Mouse (Mus musculus) MEL (cell line): ENCODE measurements around the gene Tnrc6c.

Source experiments
- BHLHE40 ChIP-seq: IDR thresholded peaks from 2 replicates; pipeline ENCODE4 v1.6.1; 2012; ENCODE audit warnings: low read depth, mild to moderate bottlenecking, inconsistent platforms, low read length, improper control_type of control experiment, borderline replicate concordance
- CHD2 ChIP-seq: IDR thresholded peaks from 2 replicates; pipeline ENCODE4 v1.6.1; 2011; ENCODE audit warnings: low read length, improper control_type of control experiment
- CTCF ChIP-seq, 3 experiments: IDR thresholded peaks in 2 of 3; conservative IDR thresholded peaks in 1 of 3; 2 replicates each; pipeline ENCODE4 v1.5.1; 2011 to 2012; ENCODE audit warnings: low read length in 3 of 3, low read depth in 2 of 3, mild to moderate bottlenecking in 2 of 3, improper control_type of control experiment in 1 of 3, inconsistent platforms in 1 of 3, mixed read lengths in 1 of 3, moderate library complexity in 1 of 3; ENCODE audit not compliant: control insufficient read depth in 1 of 3, insufficient read depth in 1 of 3, poor library complexity in 1 of 3, severe bottlenecking in 1 of 3
- E2F4 ChIP-seq: IDR thresholded peaks from 2 replicates; pipeline ENCODE4 v1.6.1; 2011; ENCODE audit warnings: low read depth, low read length, improper control_type of control experiment, borderline replicate concordance
- EP300 ChIP-seq, 2 experiments: IDR thresholded peaks; 2 replicates each; pipeline ENCODE4 v1.6.1; 2011; ENCODE audit warnings: improper control_type of control experiment in 2 of 2, low read length in 2 of 2, low read depth in 1 of 2, mild to moderate bottlenecking in 1 of 2
- NRF1 ChIP-seq: IDR thresholded peaks from 2 replicates; pipeline ENCODE4 v1.6.1; 2014; ENCODE audit warnings: low read depth, mild to moderate bottlenecking, inconsistent platforms, low read length, improper control_type of control experiment, moderate library complexity; ENCODE audit not compliant: poor library complexity, insufficient read depth, severe bottlenecking
- POLR2A ChIP-seq, 2 experiments: IDR thresholded peaks; 2 replicates each; pipeline ENCODE4 v1.6.1; 2011 to 2012; ENCODE audit warnings: low read length in 2 of 2, mild to moderate bottlenecking in 2 of 2, control low read depth in 1 of 2, improper control_type of control experiment in 1 of 2, low read depth in 1 of 2, moderate library complexity in 1 of 2; ENCODE audit not compliant: control insufficient read depth in 1 of 2, insufficient read depth in 1 of 2, poor library complexity in 1 of 2
- TAL1 ChIP-seq: IDR thresholded peaks from 2 replicates; pipeline ENCODE4 v1.6.1; 2012; ENCODE audit warnings: mild to moderate bottlenecking, inconsistent platforms, low read length, moderate library complexity, mixed read lengths
- USF1 ChIP-seq: IDR thresholded peaks from 2 replicates; pipeline ENCODE4 v1.6.1; 2014; ENCODE audit warnings: low read depth, mild to moderate bottlenecking, inconsistent platforms, low read length, improper control_type of control experiment, moderate library complexity
- ZNF384 ChIP-seq: IDR thresholded peaks from 2 replicates; pipeline ENCODE4 v1.6.1; 2012; ENCODE audit warnings: low read depth, mild to moderate bottlenecking, inconsistent platforms, low read length, improper control_type of control experiment

DNA sequence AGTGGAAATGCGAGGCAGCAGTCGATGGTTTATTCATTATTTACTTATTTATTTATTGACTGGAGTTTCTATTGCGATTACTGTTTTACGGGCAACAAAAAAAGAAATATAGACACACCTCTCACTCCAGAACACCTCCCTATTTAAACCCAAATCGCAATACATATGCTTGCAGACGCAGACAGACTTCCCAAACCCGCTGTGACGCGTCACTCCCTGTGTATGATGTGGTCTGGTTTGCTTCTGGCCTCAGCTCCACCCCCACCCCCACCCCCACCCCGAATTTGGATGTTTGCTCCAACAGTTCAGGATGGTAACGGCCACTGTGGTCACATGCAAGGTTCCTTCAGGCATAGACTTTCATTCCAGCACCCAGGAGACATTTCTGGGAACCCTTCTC, 15.3 kb upstream of the Tnrc6c start:
- TF ChIP-seq NRF1, result no peak
- TF ChIP-seq TAL1, result no peak
- TF ChIP-seq EP300 (IDR thresholded peaks at IDR 0.05; ENCODE audit: low read depth in 1 of 2, low read length in 2 of 2), result no peak
- no peak for TF ChIP-seq E2F4
- no peak for TF ChIP-seq POLR2A (IDR thresholded peaks at IDR 0.05; ENCODE audit: control insufficient read depth in 1 of 2, insufficient read depth in 1 of 2, low read depth in 1 of 2, low read length in 2 of 2, poor library complexity in 1 of 2)
- TF ChIP-seq CTCF (IDR thresholded peaks at IDR 0.05 in 2 of 3, conservative IDR thresholded peaks at IDR 0.05 in 1 of 3; ENCODE audit: control insufficient read depth in 1 of 3, insufficient read depth in 1 of 3, low read depth in 2 of 3, low read length in 3 of 3, poor library complexity in 1 of 3, severe bottlenecking in 1 of 3), result no peak
- TF ChIP-seq ZNF384, result no peak
- no peak for TF ChIP-seq USF1
- TF ChIP-seq CHD2, result no peak
- TF ChIP-seq BHLHE40, result no peak
